Mouse (Mus musculus) hindbrain, embryonic 12.5 days (tissue): ENCODE results near the gene Klrb1a. TPM values are rescaled to one million over a fixed set of nuclear protein-coding genes. Genes with fewer than 3 reads are reported as not detected.
"Not testable (repeated sequence)": the region's sequence is repeated elsewhere in the genome, so short reads cannot be mapped to it uniquely, and the experiment has no call there.

ENCODE experiments used
- ATAC-seq: fragments of 200-750 bp; cut with Nextera tagmentation; 2 replicates; pipeline ENCODE4 v1.8.0; 2017; ENCODE audit warnings: moderate TSS enrichment; ENCODE audit not compliant: low FRiP score
- H3K27ac ChIP-seq: fragments of 300-500 bp; sonication (generic); 2 replicates; pipeline ENCODE4 v1.5.1; 2016; ENCODE audit warnings: mild to moderate bottlenecking
- H3K27me3 ChIP-seq: fragments of 300-500 bp; sonication (generic); 2 replicates; pipeline ENCODE4 v1.6.1; 2016; ENCODE audit warnings: mild to moderate bottlenecking
- H3K36me3 ChIP-seq: fragments of 300-500 bp; sonication (generic); 2 replicates; pipeline ENCODE4 v1.6.1; 2016; ENCODE audit warnings: mild to moderate bottlenecking
- H3K4me1 ChIP-seq: fragments of 300-500 bp; sonication (generic); 2 replicates; pipeline ENCODE4 v1.6.1; 2016
- H3K4me2 ChIP-seq: fragments of 300-500 bp; sonication (generic); replicated peaks from 2 replicates; pipeline ENCODE4 v1.6.1; 2016; ENCODE audit warnings: mild to moderate bottlenecking
- H3K4me3 ChIP-seq: fragments of 300-500 bp; sonication (generic); 2 replicates; pipeline ENCODE4 v1.5.1; 2016; ENCODE audit warnings: mild to moderate bottlenecking
- H3K9ac ChIP-seq: fragments of 300-500 bp; sonication (generic); 2 replicates; pipeline ENCODE4 v1.6.1; 2016; ENCODE audit warnings: mild to moderate bottlenecking, moderate library complexity
- H3K9me3 ChIP-seq: fragments of 300-500 bp; sonication (generic); replicated peaks from 2 replicates; pipeline ENCODE4 v1.6.1; 2016; ENCODE audit warnings: mild to moderate bottlenecking
- WGBS: fragments of 180-500 bp; shearing (Covaris S2); methylation state at CpG from one replicate; pipeline ENCODE4 v1.1.7; 2016; 5-methylcytosine and 5-hydroxymethylcytosine counted together
- polyA plus RNA-seq: library from polyadenylated mRNA; unstranded; fragments of >200 nt; fragmentation: Nextera tagmentation; extraction: Ambion mirVana; gene quantifications from 2 replicates; pipeline ENCODE4 v1.2.1, GENCODE M21; 2016

Klrb1a gene
- polyA plus RNA-seq, result not detected in 2 replicates

GRCm38 (mm10) chr6:128623433-128623832 is at the start of gene Klrb1a:
Klrb1a (minus strand) TSS chr6:128623533.
- not testable (repeated sequence) for H3K27ac ChIP-seq, H3K4me2 ChIP-seq, H3K4me1 ChIP-seq, H3K36me3 ChIP-seq, H3K4me3 ChIP-seq, H3K9me3 ChIP-seq, ATAC-seq, H3K9ac ChIP-seq, H3K27me3 ChIP-seq
- WGBS, result 92% methylated on average over 5 of the region's 5 CpGs

- Histone ChIP-seq H3K27ac (no peak overlapping the region), H3K4me1 (no peaks in the 10 kb centered on the region), H3K27me3 (no peaks in the 10 kb centered on the region), H3K36me3 (no peaks in the 10 kb centered on the region), H3K9ac (no peak overlapping the region), H3K9me3 (0 out of 2 replicates have a peak, but pooled peaks cover 3% of the 10 kb centered on the region), H3K4me3 (no peak overlapping the region), H3K4me2 (no peak overlapping the region)
- ATAC-seq, result no peak
- 57% methylated on average over 4 of the region's 4 CpGs for WGBS
Observed at GRCm38 (mm10) chr6:128669936-128670335, 46.6 kb upstream of the Klrb1a start.

- 12% methylated on average over 1 of the region's 1 CpGs for WGBS
- no peaks in the 10 kb centered on the region for H3K27me3 ChIP-seq
- no peak for ATAC-seq
Observed at GRCm38 (mm10) chr6:128662206-128662605, 38.9 kb upstream of the Klrb1a start, which contains the start of gene Clec2h. Clec2h (plus strand) TSS chr6:128662385.

GRCm38 (mm10) chr6:128661249-128661648 is 37.9 kb upstream of the Klrb1a start:
- Histone ChIP-seq H3K4me2 (no peak overlapping the region), H3K27me3 (no peaks in the 10 kb centered on the region), H3K27ac (no peak overlapping the region), H3K4me1 (no peaks in the 10 kb centered on the region), H3K9me3 (no peaks in the 10 kb centered on the region), H3K4me3 (no peak overlapping the region), H3K36me3 (no peaks in the 10 kb centered on the region), H3K9ac (no peak overlapping the region)
- ATAC-seq, result no peak
- 100% methylated on average over 1 of the region's 1 CpGs for WGBS

More at GRCm38 (mm10) chr6:128662206-128662605, 38.9 kb upstream of the Klrb1a start, which contains the start of gene Clec2h:
- Histone ChIP-seq H3K36me3 (no peaks in the 10 kb centered on the region), H3K4me2 (no peak within 1 kb of the TSS), H3K9me3 (no peaks in the 10 kb centered on the region), H3K4me1 (no peaks in the 10 kb centered on the region), H3K4me3 (no peak within 1 kb of the TSS), H3K27ac (no peak within 1 kb of the TSS), H3K9ac (no peak within 1 kb of the TSS)

- no peaks in the 10 kb centered on the region for H3K36me3 ChIP-seq
- no peak overlapping the region for H3K27ac ChIP-seq
- ATAC-seq, result no peak
- no peak overlapping the region for H3K4me2 ChIP-seq
- H3K9me3 ChIP-seq, result no peaks in the 10 kb centered on the region
- H3K4me1 ChIP-seq, result no peaks in the 10 kb centered on the region
- no peak overlapping the region for H3K4me3 ChIP-seq
- H3K9ac ChIP-seq, result no peak overlapping the region
- no peaks in the 10 kb centered on the region for H3K27me3 ChIP-seq
- WGBS, result 87% methylated on average over 1 of the region's 1 CpGs
Observed at GRCm38 (mm10) chr6:128652938-128653337, 29.6 kb upstream of the Klrb1a start.

- ATAC-seq, H3K9me3 ChIP-seq, H3K4me3 ChIP-seq, H3K27ac ChIP-seq, H3K27me3 ChIP-seq, H3K4me1 ChIP-seq, H3K36me3 ChIP-seq, H3K9ac ChIP-seq, H3K4me2 ChIP-seq: not testable (repeated sequence)
- 97% methylated on average over 6 of the region's 7 CpGs for WGBS
Observed at GRCm38 (mm10) chr6:128650827-128651226, 27.5 kb upstream of the Klrb1a start.

GRCm38 (mm10) chr6:128650187-128650586 is 26.9 kb upstream of the Klrb1a start:
- H3K27me3 ChIP-seq, result no peaks in the 10 kb centered on the region
- no peaks in the 10 kb centered on the region for H3K4me1 ChIP-seq
- no peak overlapping the region for H3K4me2 ChIP-seq
- no peak overlapping the region for H3K4me3 ChIP-seq
- H3K9ac ChIP-seq, result no peak overlapping the region
- ATAC-seq, result no peak
- no peaks in the 10 kb centered on the region for H3K9me3 ChIP-seq
- 86% methylated on average over 1 of the region's 1 CpGs for WGBS
- no peak overlapping the region for H3K27ac ChIP-seq
- H3K36me3 ChIP-seq, result no peaks in the 10 kb centered on the region

- ATAC-seq, result no peak
- Histone ChIP-seq H3K9ac (no peak overlapping the region), H3K27me3 (no peaks in the 10 kb centered on the region), H3K4me3 (no peak overlapping the region), H3K4me2 (no peak overlapping the region), H3K9me3 (no peaks in the 10 kb centered on the region), H3K36me3 (no peaks in the 10 kb centered on the region), H3K27ac (no peak overlapping the region), H3K4me1 (no peaks in the 10 kb centered on the region)
- 92% methylated on average over 3 of the region's 3 CpGs for WGBS
Observed at GRCm38 (mm10) chr6:128649681-128650080, 26.3 kb upstream of the Klrb1a start.

- not testable (repeated sequence) for ATAC-seq
Observed at GRCm38 (mm10) chr6:128645708-128646107, 22.4 kb upstream of the Klrb1a start.

GRCm38 (mm10) chr6:128644694-128645093 is 21.4 kb upstream of the Klrb1a start:
- WGBS, result 98% methylated on average over 20 of the region's 20 CpGs
- H3K4me2 ChIP-seq, ATAC-seq, H3K9ac ChIP-seq, H3K36me3 ChIP-seq, H3K27ac ChIP-seq, H3K4me3 ChIP-seq, H3K4me1 ChIP-seq, H3K27me3 ChIP-seq, H3K9me3 ChIP-seq: not testable (repeated sequence)

More at GRCm38 (mm10) chr6:128645708-128646107, 22.4 kb upstream of the Klrb1a start:
- not testable (repeated sequence) for H3K4me3 ChIP-seq, H3K4me1 ChIP-seq, H3K9ac ChIP-seq, H3K9me3 ChIP-seq, H3K27ac ChIP-seq, H3K4me2 ChIP-seq, H3K36me3 ChIP-seq, H3K27me3 ChIP-seq
- WGBS, result 93% methylated on average over 12 of the region's 12 CpGs

GRCm38 (mm10) chr6:128643999-128644398 is 20.7 kb upstream of the Klrb1a start:
- Histone ChIP-seq H3K27me3 (no peaks in the 10 kb centered on the region), H3K27ac (no peak overlapping the region), H3K36me3 (no peaks in the 10 kb centered on the region), H3K4me2 (no peak overlapping the region), H3K4me1 (no peaks in the 10 kb centered on the region), H3K9ac (no peak overlapping the region), H3K4me3 (no peak overlapping the region), H3K9me3 (no peaks in the 10 kb centered on the region)
- 73% methylated on average over 2 of the region's 2 CpGs for WGBS
- no peak for ATAC-seq

- no peaks in the 10 kb centered on the region for H3K36me3 ChIP-seq
- no peak overlapping the region for H3K27ac ChIP-seq
- WGBS, result 85% methylated on average over 2 of the region's 2 CpGs
- H3K4me2 ChIP-seq, result no peak overlapping the region
- H3K4me1 ChIP-seq, result no peaks in the 10 kb centered on the region
- H3K4me3 ChIP-seq, result no peak overlapping the region
- ATAC-seq, result no peak
- no peaks in the 10 kb centered on the region for H3K9me3 ChIP-seq
- no peaks in the 10 kb centered on the region for H3K27me3 ChIP-seq
- H3K9ac ChIP-seq, result no peak overlapping the region
Observed at GRCm38 (mm10) chr6:128641116-128641716, 17.9 kb upstream of the Klrb1a start.

GRCm38 (mm10) chr6:128640673-128641072 is 17.3 kb upstream of the Klrb1a start:
- Histone ChIP-seq H3K36me3 (no peaks in the 10 kb centered on the region), H3K4me3 (no peak overlapping the region), H3K4me1 (no peaks in the 10 kb centered on the region), H3K9ac (no peak overlapping the region), H3K9me3 (no peaks in the 10 kb centered on the region), H3K27ac (no peak overlapping the region), H3K4me2 (no peak overlapping the region), H3K27me3 (no peaks in the 10 kb centered on the region)
- ATAC-seq, result no peak
- WGBS, result 95% methylated on average over 1 of the region's 1 CpGs
